Mouse (Mus musculus): ENCODE measurements around the gene Oas1e. TPM values are rescaled to one million over a fixed set of nuclear protein-coding genes. Genes with fewer than 3 reads are reported as not detected.

The Oas1e gene
- total and polyA plus RNA-seq, 3 experiments, result not detected

Other genes starting within 250 kb of the Oas1e start
- gene Tpcn1, start 206.9 kb downstream of the Oas1e start, total RNA-seq (2012; rRNA removed), result 1.9 and 2.2 TPM in 2 replicates
- gene Tpcn1, start 206.9 kb downstream of the Oas1e start, total RNA-seq (2014; rRNA removed), result 0.90 and 1.0 TPM in 2 replicates
- 4.2 and 5.4 TPM in 2 replicates for gene Tpcn1, start 206.9 kb downstream of the Oas1e start, polyA plus RNA-seq (2012; ENCODE audit: insufficient read length, low read depth)
- 0.25 and 0.59 TPM in 2 replicates for gene Iqcd, start 206.5 kb downstream of the Oas1e start, total RNA-seq (2012; rRNA removed)
- gene Iqcd, start 206.5 kb downstream of the Oas1e start, total RNA-seq (2014; rRNA removed), result not detected in 2 replicates
- 0.35 and 0.77 TPM in 2 replicates for gene Iqcd, start 206.5 kb downstream of the Oas1e start, polyA plus RNA-seq (2012; ENCODE audit: insufficient read length, low read depth)
- 6.3 and 7.3 TPM in 2 replicates for gene Rita1, start 182.9 kb downstream of the Oas1e start, total RNA-seq (2012; rRNA removed)
- 6.2 and 7.3 TPM in 2 replicates for gene Rita1, start 182.9 kb downstream of the Oas1e start, total RNA-seq (2014; rRNA removed)
- 10.2 and 10.8 TPM in 2 replicates for gene Rita1, start 182.9 kb downstream of the Oas1e start, polyA plus RNA-seq (2012; ENCODE audit: insufficient read length, low read depth)
- 83.6 and 93.6 TPM in 2 replicates for gene Ddx54, start 182.8 kb downstream of the Oas1e start, total RNA-seq (2012; rRNA removed)
- gene Ddx54, start 182.8 kb downstream of the Oas1e start, total RNA-seq (2014; rRNA removed), result 56.6 and 63.7 TPM in 2 replicates
- gene Ddx54, start 182.8 kb downstream of the Oas1e start, polyA plus RNA-seq (2012; ENCODE audit: insufficient read length, low read depth), result 91.8 and 96.8 TPM in 2 replicates
- gene Cfap73, start 161.3 kb downstream of the Oas1e start, total RNA-seq (2012; rRNA removed), result not detected in 2 replicates
- gene Cfap73, start 161.3 kb downstream of the Oas1e start, total RNA-seq (2014; rRNA removed), result not detected in 2 replicates
- gene Cfap73, start 161.3 kb downstream of the Oas1e start, polyA plus RNA-seq (2012; ENCODE audit: insufficient read length, low read depth), result 0.26 TPM in 1 of 2 replicates, not detected in the other
- gene Rasal1, start 146.7 kb downstream of the Oas1e start, total RNA-seq (2012; rRNA removed), result 15.6 and 17.7 TPM in 2 replicates
- gene Rasal1, start 146.7 kb downstream of the Oas1e start, total RNA-seq (2014; rRNA removed), result 11.7 TPM in 2 replicates
- gene Rasal1, start 146.7 kb downstream of the Oas1e start, polyA plus RNA-seq (2012; ENCODE audit: insufficient read length, low read depth), result 19.6 and 21.4 TPM in 2 replicates
- 3.2 and 3.9 TPM in 2 replicates for gene Dtx1, start 83.6 kb downstream of the Oas1e start, total RNA-seq (2012; rRNA removed)
- 0.30 and 0.98 TPM in 2 replicates for gene Dtx1, start 83.6 kb downstream of the Oas1e start, total RNA-seq (2014; rRNA removed)
- gene Dtx1, start 83.6 kb downstream of the Oas1e start, polyA plus RNA-seq (2012; ENCODE audit: insufficient read length, low read depth), result 2.1 and 2.9 TPM in 2 replicates
- not detected in 2 replicates for gene Oas2, start 45.7 kb downstream of the Oas1e start, total RNA-seq (2012; rRNA removed)
- not detected in 2 replicates for gene Oas2, start 45.7 kb downstream of the Oas1e start, total RNA-seq (2014; rRNA removed)
- gene Oas2, start 45.7 kb downstream of the Oas1e start, polyA plus RNA-seq (2012; ENCODE audit: insufficient read length, low read depth), result not detected in 2 replicates
- gene Oas3, start 17.9 kb downstream of the Oas1e start, total RNA-seq (2012; rRNA removed), result 0.13 and 0.30 TPM in 2 replicates
- gene Oas3, start 17.9 kb downstream of the Oas1e start, total RNA-seq (2014; rRNA removed), result not detected in 2 replicates
- 0.05 TPM in 1 of 2 replicates, not detected in the other for gene Oas3, start 17.9 kb downstream of the Oas1e start, polyA plus RNA-seq (2012; ENCODE audit: insufficient read length, low read depth)
- gene Oas1c, start 17.0 kb upstream of the Oas1e start, total RNA-seq (2012; rRNA removed), result 1.6 and 1.7 TPM in 2 replicates
- gene Oas1c, start 17.0 kb upstream of the Oas1e start, total RNA-seq (2014; rRNA removed), result 3.6 TPM in 2 replicates
- gene Oas1c, start 17.0 kb upstream of the Oas1e start, polyA plus RNA-seq (2012; ENCODE audit: insufficient read length, low read depth), result 3.6 and 4.7 TPM in 2 replicates
- not detected in 2 replicates for gene Oas1f, start 51.8 kb upstream of the Oas1e start, total RNA-seq (2012; rRNA removed)
- gene Oas1f, start 51.8 kb upstream of the Oas1e start, total RNA-seq (2014; rRNA removed), result not detected in 2 replicates
- not detected in 2 replicates for gene Oas1f, start 51.8 kb upstream of the Oas1e start, polyA plus RNA-seq (2012; ENCODE audit: insufficient read length, low read depth)
- gene Oas1h, start 65.9 kb upstream of the Oas1e start, total RNA-seq (2012; rRNA removed), result not detected in 2 replicates
- not detected in 2 replicates for gene Oas1h, start 65.9 kb upstream of the Oas1e start, total RNA-seq (2014; rRNA removed)
- not detected in 2 replicates for gene Oas1h, start 65.9 kb upstream of the Oas1e start, polyA plus RNA-seq (2012; ENCODE audit: insufficient read length, low read depth)
- gene Oas1g, start 92.1 kb upstream of the Oas1e start, total RNA-seq (2012; rRNA removed), result 0.17 TPM in 1 of 2 replicates, not detected in the other
- gene Oas1g, start 92.1 kb upstream of the Oas1e start, total RNA-seq (2014; rRNA removed), result 0.19 TPM in 1 of 2 replicates, not detected in the other
- gene Oas1g, start 92.1 kb upstream of the Oas1e start, polyA plus RNA-seq (2012; ENCODE audit: insufficient read length, low read depth), result not detected in 2 replicates
- gene Oas1a, start 112.0 kb upstream of the Oas1e start, total RNA-seq (2012; rRNA removed), result 2.6 and 2.7 TPM in 2 replicates
- gene Oas1a, start 112.0 kb upstream of the Oas1e start, total RNA-seq (2014; rRNA removed), result 1.6 and 1.7 TPM in 2 replicates
- 1.1 and 1.3 TPM in 2 replicates for gene Oas1a, start 112.0 kb upstream of the Oas1e start, polyA plus RNA-seq (2012; ENCODE audit: insufficient read length, low read depth)
- not detected in 2 replicates for gene Oas1d, start 119.0 kb upstream of the Oas1e start, total RNA-seq (2012; rRNA removed)
- not detected in 2 replicates for gene Oas1d, start 119.0 kb upstream of the Oas1e start, total RNA-seq (2014; rRNA removed)
- gene Oas1d, start 119.0 kb upstream of the Oas1e start, polyA plus RNA-seq (2012; ENCODE audit: insufficient read length, low read depth), result not detected in 2 replicates
- gene Rph3a, start 214.6 kb upstream of the Oas1e start, total RNA-seq (2012; rRNA removed), result not detected in 2 replicates
- not detected in 2 replicates for gene Rph3a, start 214.6 kb upstream of the Oas1e start, total RNA-seq (2014; rRNA removed)
- not detected in 2 replicates for gene Rph3a, start 214.6 kb upstream of the Oas1e start, polyA plus RNA-seq (2012; ENCODE audit: insufficient read length, low read depth)